In the genomic region with DNA sequence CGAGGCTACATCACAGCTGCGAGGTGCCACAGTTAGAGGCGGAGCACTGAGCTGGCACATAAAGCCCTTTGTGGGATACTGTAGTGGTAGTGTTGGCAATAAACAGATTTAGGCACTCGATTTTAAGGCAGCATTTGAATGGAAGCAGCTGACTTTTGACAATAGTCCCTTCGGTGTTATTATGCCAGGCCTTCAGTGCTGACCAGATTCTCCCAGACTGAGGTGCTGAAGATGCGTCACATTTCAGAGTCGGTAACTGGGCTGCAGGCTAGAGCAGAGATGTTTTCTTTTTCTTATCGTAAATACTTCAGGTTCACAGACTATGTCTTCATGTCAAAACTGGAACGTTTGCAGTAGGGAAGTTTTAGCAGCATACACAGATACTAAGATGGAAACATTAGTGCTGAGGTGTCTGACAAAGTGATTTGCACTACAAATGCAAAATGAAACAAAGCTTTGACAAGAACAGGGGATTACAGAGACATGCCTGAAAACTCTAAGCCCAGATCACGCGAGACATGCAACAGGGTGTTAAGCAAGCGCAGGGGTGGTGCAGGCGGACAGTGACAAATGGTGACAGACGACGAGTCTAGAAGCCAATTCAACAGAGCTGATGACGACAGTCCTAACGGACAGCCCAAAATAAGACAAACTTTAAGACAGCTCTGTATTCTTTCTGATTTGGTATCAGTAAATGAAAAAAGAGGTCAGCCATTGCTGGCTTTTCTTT, we compare ENCODE assay signal across 24 mouse cellular contexts.
DNase-seq lines count a peak whose midpoint lies in the region; ATAC-seq and TF ChIP-seq lines count a peak whose summit lies in the region.
"Had no signal": no experiment of that assay in that cellular context is flagged by ENCODE, and none has a peak within 500 bp of the region (broad histone marks: within the 10 kb centered on the region; RNA-seq: fewer than 3 reads in every experiment).

No protein-coding gene starts in this region.

- H3K36me3 ChIP-seq in intestine, embryonic 14.5 days (ENCODE audit: control insufficient read depth, insufficient read depth, low read length) = peaks cover 76% of the 10 kb centered on the region
- peaks cover 25% of the 10 kb centered on the region for H3K36me3 ChIP-seq in intestine, postnatal 0 days (ENCODE audit: control insufficient read depth, insufficient read depth)
- H3K36me3 ChIP-seq: liver, embryonic 15.5 days had no signal

- 79% methylated on average over 17 of the region's 17 CpGs for WGBS in intestine, embryonic 14.5 days
- WGBS in intestine, postnatal 0 days = 80% methylated on average over 17 of the region's 17 CpGs

- ATAC-seq in intestine, embryonic 14.5 days (replicated peaks; ENCODE audit: low FRiP score, low TSS enrichment, low read depth) = no peak
- no peak for ATAC-seq in intestine, postnatal 0 days
- peak; percentile 70 for ATAC-seq in megakaryocyte progenitor cell, adult 5-6 weeks (replicated peaks; ENCODE audit: poor library complexity)
- ATAC-seq: hindbrain, embryonic 16.5 days had no signal

- H3K27me3 ChIP-seq in intestine, embryonic 14.5 days (replicated peaks; ENCODE audit: control insufficient read depth, insufficient read depth, low read length) = no peaks in the 10 kb centered on the region
- H3K27me3 ChIP-seq in intestine, postnatal 0 days (replicated peaks; ENCODE audit: control insufficient read depth, insufficient read depth, low read length) = no peaks in the 10 kb centered on the region
- H3K27me3 ChIP-seq: forebrain, embryonic 12.5 days; heart, embryonic 12.5 days; kidney, embryonic 15.5 days; liver, embryonic 15.5 days; lung, embryonic 15.5 days had no signal

- H3K4me3 ChIP-seq in intestine, embryonic 14.5 days (ENCODE audit: low read depth, low read length) = no peak overlapping the region
- no peak overlapping the region for H3K4me3 ChIP-seq in intestine, postnatal 0 days (ENCODE audit: low read depth, low read length)
- H3K4me3 ChIP-seq: forebrain, embryonic 12.5 days; gastrocnemius, adult 2 months; heart, embryonic 12.5 days; hindbrain, embryonic 10.5 days; kidney, embryonic 15.5 days; limb, embryonic 10.5 days; liver, embryonic 15.5 days; lung, embryonic 15.5 days; midbrain, embryonic 10.5 days had no signal

- no peak overlapping the region for H3K4me2 ChIP-seq in intestine, embryonic 14.5 days (ENCODE audit: low read length)
- H3K4me2 ChIP-seq in intestine, postnatal 0 days (replicated peaks; ENCODE audit: low read depth) = no peak overlapping the region
- H3K4me2 ChIP-seq: forebrain, embryonic 12.5 days; heart, embryonic 12.5 days; kidney, embryonic 15.5 days; liver, embryonic 15.5 days; lung, embryonic 15.5 days had no signal

- no peak for TF ChIP-seq CTCF in intestine, postnatal 0 days (IDR thresholded peaks at IDR 0.05; ENCODE audit: low read depth)

- no peaks in the 10 kb centered on the region for H3K4me1 ChIP-seq in intestine, embryonic 14.5 days (replicated peaks; ENCODE audit: control insufficient read depth, insufficient read depth, low read length)
- no peaks in the 10 kb centered on the region for H3K4me1 ChIP-seq in intestine, postnatal 0 days (replicated peaks; ENCODE audit: control insufficient read depth, insufficient read depth, low read length)
- H3K4me1 ChIP-seq: forebrain, embryonic 12.5 days; hindbrain, embryonic 10.5 days; kidney, embryonic 15.5 days; limb, embryonic 10.5 days; liver, embryonic 15.5 days; lung, embryonic 15.5 days; midbrain, embryonic 10.5 days had no signal

- H3K9ac ChIP-seq in intestine, embryonic 14.5 days (ENCODE audit: low read length) = no peak overlapping the region
- H3K9ac ChIP-seq in intestine, postnatal 0 days (ENCODE audit: low read depth, low read length) = no peak overlapping the region
- H3K9ac ChIP-seq: forebrain, embryonic 12.5 days; heart, embryonic 12.5 days; kidney, embryonic 15.5 days; liver, embryonic 15.5 days; lung, embryonic 15.5 days had no signal

- H3K9me3 ChIP-seq in intestine, embryonic 14.5 days (ENCODE audit: control insufficient read depth, low read length) = no peaks in the 10 kb centered on the region
- H3K9me3 ChIP-seq in intestine, postnatal 0 days (ENCODE audit: control insufficient read depth) = no peaks in the 10 kb centered on the region
- H3K9me3 ChIP-seq: forebrain, embryonic 12.5 days; heart, embryonic 12.5 days; hindbrain, embryonic 10.5 days; kidney, embryonic 15.5 days; limb, embryonic 10.5 days; liver, embryonic 15.5 days; lung, embryonic 15.5 days; midbrain, embryonic 10.5 days had no signal

- no peak overlapping the region for H3K27ac ChIP-seq in intestine, embryonic 14.5 days (ENCODE audit: low read depth)
- no peak overlapping the region for H3K27ac ChIP-seq in intestine, postnatal 0 days (ENCODE audit: low read depth, low read length)
- H3K27ac ChIP-seq: forebrain, embryonic 12.5 days; gastrocnemius, adult 2 months; hindbrain, embryonic 10.5 days; kidney, embryonic 15.5 days; limb, embryonic 10.5 days; liver, embryonic 15.5 days; lung, embryonic 15.5 days; midbrain, embryonic 10.5 days had no signal

- DNase-seq in adrenal gland, adult 2 months = peak; percentile 45
- no peak for DNase-seq in adrenal gland, adult 18-20 months (ENCODE audit: low spot score in 2 of 2)
- peak; percentile 47 for DNase-seq in intestine, embryonic 14.5 days (ENCODE audit: low spot score)
- peak; percentile 35 for DNase-seq in adipocyte (ENCODE audit: low spot score)
- DNase-seq in lung, postnatal 10 days = no peak
- DNase-seq: cerebellum, adult 18-20 months; cerebellum, postnatal 14 days; gastrocnemius, adult 2 months; heart, postnatal 10 days; kidney, postnatal 4 days; liver; lung, postnatal 4 days; thymus, postnatal 25 days had no signal

Comparison
In these comparisons a context has a peak if more than half of its experiments do, and no peak if none do; other contexts are left out.
1. DNase-seq: peak in adrenal gland, adult 2 months (single experiment), intestine, embryonic 14.5 days (single experiment) and adipocyte (single experiment); none in adrenal gland, adult 18-20 months (0 of 2) and lung, postnatal 10 days (single experiment).